In genomic region chr14:75516917-75517595, GRCm38 (mm10) we compare ENCODE assay signal across 18 mouse cellular contexts.
DNase-seq lines count a peak whose midpoint lies in the region; ATAC-seq and TF ChIP-seq lines count a peak whose summit lies in the region.
"Had no signal": no experiment of that assay in that cellular context is flagged by ENCODE, and none has a peak within 500 bp of the region (broad histone marks: within the 10 kb centered on the region; RNA-seq: fewer than 3 reads in every experiment).

No protein-coding gene starts in this region.

- peak; percentile 94 for DNase-seq in brain, embryonic 14.5 days (ENCODE audit: low read depth)
- peak; percentile 92 for DNase-seq in forebrain, embryonic 14.5 days (ENCODE audit: low spot score)
- DNase-seq in hindbrain, embryonic 14.5 days (ENCODE audit: low spot score), result peak; percentile 59
- no peak for DNase-seq in adipocyte (ENCODE audit: low spot score)
- no peak for DNase-seq in lung, postnatal 14 days
- DNase-seq: adrenal gland, postnatal 14 days; B cell, adult 2 months; cerebellum, adult 8-10 months; gastrocnemius, postnatal 10 days; heart, adult 2 months; kidney, adult 9 months; lung, adult 2 months; right cerebral cortex, adult 18-20 months; thymus, adult 18-20 months had no signal

- no peaks in the 10 kb centered on the region for H3K27me3 ChIP-seq in forebrain, embryonic 14.5 days (replicated peaks; ENCODE audit: control insufficient read depth, insufficient read depth, low read length)
- H3K27me3 ChIP-seq in hindbrain, embryonic 14.5 days (ENCODE audit: control insufficient read depth, insufficient read depth, low read length), result no peaks in the 10 kb centered on the region
- H3K27me3 ChIP-seq in midbrain, embryonic 16.5 days (ENCODE audit: control insufficient read depth, insufficient read depth, low read depth, low read length), result no peaks in the 10 kb centered on the region
- 0 out of 2 replicates have a peak, but pooled peaks cover 2% of the 10 kb centered on the region for H3K27me3 ChIP-seq in heart, embryonic 11.5 days (ENCODE audit: control insufficient read depth, insufficient read depth, low read length)
- H3K27me3 ChIP-seq: embryonic facial prominence, embryonic 13.5 days had no signal

- no peak for TF ChIP-seq POLR2A in brain, embryonic 14.5 days (IDR thresholded peaks at IDR 0.05; ENCODE audit: borderline replicate concordance, extremely low read depth, insufficient read depth, insufficient read length, poor library complexity, severe bottlenecking)

- ATAC-seq in forebrain, embryonic 14.5 days, result peak; percentile 80
- peak; percentile 22; the same call in 1 of the 2 replicates for ATAC-seq in hindbrain, embryonic 14.5 days (ENCODE audit: low FRiP score)
- ATAC-seq in midbrain, embryonic 16.5 days, result no peak
- ATAC-seq in heart, embryonic 11.5 days (replicated peaks; ENCODE audit: insufficient number of reproducible peaks, low FRiP score, low TSS enrichment), result no peak

- 11% methylated on average over 9 of the region's 9 CpGs for WGBS in forebrain, embryonic 14.5 days
- WGBS in hindbrain, embryonic 14.5 days, result 31% methylated on average over 9 of the region's 9 CpGs
- WGBS in midbrain, embryonic 16.5 days, result 58% methylated on average over 9 of the region's 9 CpGs
- 71% methylated on average over 9 of the region's 9 CpGs for WGBS in heart, embryonic 11.5 days (ENCODE audit: insufficient replicate concordance)

- H3K36me3 ChIP-seq in forebrain, embryonic 14.5 days (ENCODE audit: control insufficient read depth, insufficient read depth, low read length), result no peaks in the 10 kb centered on the region
- H3K36me3 ChIP-seq in hindbrain, embryonic 14.5 days (replicated peaks; ENCODE audit: control insufficient read depth, insufficient read depth), result no peaks in the 10 kb centered on the region
- no peaks in the 10 kb centered on the region for H3K36me3 ChIP-seq in midbrain, embryonic 16.5 days (ENCODE audit: control insufficient read depth, insufficient read depth, low read length)
- H3K36me3 ChIP-seq in heart, embryonic 11.5 days (ENCODE audit: control insufficient read depth, insufficient read depth, low read length), result no peaks in the 10 kb centered on the region
- H3K36me3 ChIP-seq: embryonic facial prominence, embryonic 13.5 days had no signal

- H3K4me2 ChIP-seq in forebrain, embryonic 14.5 days (ENCODE audit: low read length), result peak overlapping the region; percentile 16; the same call in 1 of the 2 replicates
- no peak overlapping the region for H3K4me2 ChIP-seq in hindbrain, embryonic 14.5 days (replicated peaks)
- H3K4me2 ChIP-seq in midbrain, embryonic 16.5 days (ENCODE audit: low read length), result no peak overlapping the region
- H3K4me2 ChIP-seq in heart, embryonic 11.5 days, result no peak overlapping the region
- H3K4me2 ChIP-seq: embryonic facial prominence, embryonic 13.5 days had no signal

- no peak for TF ChIP-seq CTCF in brain, embryonic 14.5 days (IDR thresholded peaks at IDR 0.05; ENCODE audit: borderline replicate concordance, extremely low read depth, insufficient read depth, insufficient read length)

- no peak overlapping the region for H3K4me3 ChIP-seq in forebrain, embryonic 14.5 days (ENCODE audit: low read depth, low read length)
- no peak overlapping the region for H3K4me3 ChIP-seq in hindbrain, embryonic 14.5 days (replicated peaks; ENCODE audit: low read length)
- H3K4me3 ChIP-seq in midbrain, embryonic 16.5 days (ENCODE audit: low read depth, low read length), result no peak overlapping the region
- no peak overlapping the region for H3K4me3 ChIP-seq in heart, embryonic 11.5 days (ENCODE audit: low read depth, low read length)
- H3K4me3 ChIP-seq: embryonic facial prominence, embryonic 13.5 days; heart, adult 2 months had no signal

- H3K4me1 ChIP-seq in forebrain, embryonic 14.5 days (ENCODE audit: control insufficient read depth, insufficient read depth, low read length), result peaks cover 31% of the 10 kb centered on the region
- H3K4me1 ChIP-seq in hindbrain, embryonic 14.5 days (replicated peaks; ENCODE audit: control insufficient read depth, insufficient read depth, low read length), result peaks cover 13% of the 10 kb centered on the region
- peaks cover 2% of the 10 kb centered on the region; the same call in 1 of the 2 replicates for H3K4me1 ChIP-seq in midbrain, embryonic 16.5 days (ENCODE audit: control insufficient read depth, insufficient read depth, low read length)
- no peaks in the 10 kb centered on the region for H3K4me1 ChIP-seq in heart, embryonic 11.5 days (ENCODE audit: control insufficient read depth, insufficient read depth, low read length)
- H3K4me1 ChIP-seq: embryonic facial prominence, embryonic 13.5 days had no signal

- no peak overlapping the region for H3K9ac ChIP-seq in forebrain, embryonic 14.5 days (ENCODE audit: low read length)
- no peak overlapping the region for H3K9ac ChIP-seq in hindbrain, embryonic 14.5 days
- H3K9ac ChIP-seq in midbrain, embryonic 16.5 days (ENCODE audit: low read depth, low read length), result no peak overlapping the region
- no peak overlapping the region for H3K9ac ChIP-seq in heart, embryonic 11.5 days (ENCODE audit: low read depth, low read length)
- H3K9ac ChIP-seq: embryonic facial prominence, embryonic 13.5 days had no signal

- H3K9me3 ChIP-seq in forebrain, embryonic 14.5 days (replicated peaks; ENCODE audit: control insufficient read depth, low read length), result no peaks in the 10 kb centered on the region
- H3K9me3 ChIP-seq in hindbrain, embryonic 14.5 days (ENCODE audit: control insufficient read depth, low read length), result no peaks in the 10 kb centered on the region
- H3K9me3 ChIP-seq in midbrain, embryonic 16.5 days (replicated peaks; ENCODE audit: control insufficient read depth, low read length, poor library complexity, severe bottlenecking), result no peaks in the 10 kb centered on the region
- H3K9me3 ChIP-seq in heart, embryonic 11.5 days (replicated peaks; ENCODE audit: control insufficient read depth, low read length), result no peaks in the 10 kb centered on the region
- H3K9me3 ChIP-seq: embryonic facial prominence, embryonic 13.5 days had no signal

- H3K27ac ChIP-seq in forebrain, embryonic 14.5 days (ENCODE audit: low read depth, low read length), result peak overlapping the region; percentile 88
- peak overlapping the region; percentile 63 for H3K27ac ChIP-seq in hindbrain, embryonic 14.5 days
- peak overlapping the region; percentile 29; the same call in 1 of the 2 replicates for H3K27ac ChIP-seq in midbrain, embryonic 16.5 days (ENCODE audit: low read length)
- no peak overlapping the region for H3K27ac ChIP-seq in heart, embryonic 11.5 days (ENCODE audit: low read depth, low read length)
- H3K27ac ChIP-seq: embryonic facial prominence, embryonic 13.5 days; heart, adult 2 months; macrophage had no signal

Comparison
In these comparisons a context has a peak if more than half of its experiments do, and no peak if none do; other contexts are left out.
1. DNase-seq: peak in brain, embryonic 14.5 days (single experiment), forebrain, embryonic 14.5 days (single experiment) and hindbrain, embryonic 14.5 days (single experiment); none in adipocyte (single experiment) and lung, postnatal 14 days (single experiment).
2. ATAC-seq: peak in forebrain, embryonic 14.5 days (single experiment) and hindbrain, embryonic 14.5 days (single experiment); none in midbrain, embryonic 16.5 days (single experiment) and heart, embryonic 11.5 days (single experiment).